In the genomic region with DNA sequence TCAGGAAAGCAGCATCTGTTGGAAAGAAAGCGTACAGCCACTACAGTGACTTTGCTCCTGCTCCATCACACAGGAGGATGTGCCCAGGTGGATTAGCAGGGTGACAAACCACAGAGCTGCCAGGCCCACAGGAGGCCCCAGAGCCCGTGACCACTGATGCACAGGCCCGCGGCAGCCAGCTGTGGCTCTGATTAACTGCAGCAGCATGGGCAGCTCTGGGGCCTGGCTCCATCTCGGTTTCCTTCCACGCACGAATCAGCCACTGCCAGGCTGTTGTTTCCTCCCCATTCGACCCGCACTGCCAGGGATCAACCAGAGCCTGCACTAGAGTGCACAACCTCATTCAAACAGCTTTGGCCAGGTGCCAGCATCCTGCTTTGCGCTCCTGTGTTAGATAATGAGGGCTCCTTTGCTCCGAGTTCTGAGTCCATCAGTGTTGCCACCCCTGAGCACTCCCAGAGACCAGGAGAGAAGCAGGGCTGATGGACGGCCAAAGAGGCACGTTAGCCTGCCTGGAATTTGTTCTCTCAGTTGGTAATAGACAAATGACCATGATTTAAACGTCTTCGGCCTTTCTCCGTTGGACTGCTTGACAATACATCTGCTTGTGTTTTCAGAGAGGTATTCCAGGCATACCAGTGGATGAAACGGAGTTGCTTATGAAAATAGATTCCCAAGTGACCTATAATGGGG, we compare ENCODE assay signal across 9 mouse cellular contexts.
DNase-seq lines count a peak whose midpoint lies in the region; ATAC-seq and TF ChIP-seq lines count a peak whose summit lies in the region.
"Had no signal": no experiment of that assay in that cellular context is flagged by ENCODE, and none has a peak within 500 bp of the region (broad histone marks: within the 10 kb centered on the region; RNA-seq: fewer than 3 reads in every experiment).

No protein-coding gene starts in this region.

- peak; percentile 12 for DNase-seq in urinary bladder, postnatal 10 days (ENCODE audit: low spot score)
- DNase-seq in urinary bladder, postnatal 36 days (ENCODE audit: low spot score in 2 of 2), result no peak
- peak; percentile 29 to 55 for DNase-seq in right cerebral cortex, adult 2 months (ENCODE audit: low spot score in 2 of 2)
- no peak for DNase-seq in c-Kit-positive CD71-positive TER-119-positive erythroid progenitor cells, embryonic 14.5 days (ENCODE audit: low spot score)
- DNase-seq: liver, embryonic 13.5 days had no signal

- no peak for ATAC-seq in heart, embryonic 13.5 days (ENCODE audit: extremely low read depth, insufficient number of reproducible peaks, low FRiP score, low TSS enrichment)
- peak; percentile 59 for ATAC-seq in kidney, embryonic 16.5 days (ENCODE audit: low FRiP score, low TSS enrichment)
- peak; percentile 60 for ATAC-seq in lung, embryonic 16.5 days (ENCODE audit: low read depth)

- no peaks in the 10 kb centered on the region for H3K9me3 ChIP-seq in heart, embryonic 13.5 days
- no peaks in the 10 kb centered on the region for H3K9me3 ChIP-seq in kidney, embryonic 16.5 days (ENCODE audit: low read length)
- H3K9me3 ChIP-seq in lung, embryonic 16.5 days (ENCODE audit: control insufficient read depth, low read length), result no peaks in the 10 kb centered on the region
- H3K9me3 ChIP-seq: liver, embryonic 13.5 days had no signal

- TF ChIP-seq POLR2A in cortical plate, adult 2 months (IDR thresholded peaks at IDR 0.05; ENCODE audit: extremely low read depth, insufficient read depth, low read length), result no peak

- H3K27ac ChIP-seq in cortical plate, adult 2 months (ENCODE audit: insufficient read depth, low read length), result 0 out of 2 replicates have a peak overlapping the region, but pooled peaks have one; percentile 9
- no peak overlapping the region for H3K27ac ChIP-seq in heart, embryonic 13.5 days (replicated peaks)
- H3K27ac ChIP-seq in kidney, embryonic 16.5 days (ENCODE audit: low read length), result no peak overlapping the region
- no peak overlapping the region for H3K27ac ChIP-seq in lung, embryonic 16.5 days (ENCODE audit: low read length)
- H3K27ac ChIP-seq: liver, embryonic 13.5 days had no signal

- no peak for TF ChIP-seq CTCF in cortical plate, adult 2 months (IDR thresholded peaks at IDR 0.05; ENCODE audit: extremely low read depth, insufficient read depth, low read length)

- peaks cover 5% of the 10 kb centered on the region; the same call in 1 of the 2 replicates for H3K4me1 ChIP-seq in cortical plate, adult 2 months (ENCODE audit: control insufficient read depth, insufficient read depth, low read length)
- H3K4me1 ChIP-seq in heart, embryonic 13.5 days, result peaks cover 15% of the 10 kb centered on the region
- H3K4me1 ChIP-seq in kidney, embryonic 16.5 days (ENCODE audit: insufficient read depth, low read length), result no peaks in the 10 kb centered on the region; the same call in 1 of the 2 replicates
- H3K4me1 ChIP-seq in lung, embryonic 16.5 days (replicated peaks; ENCODE audit: control insufficient read depth, insufficient read depth, low read length), result peaks cover 8% of the 10 kb centered on the region
- H3K4me1 ChIP-seq: liver, embryonic 13.5 days had no signal

- peaks cover 2% of the 10 kb centered on the region; the same call in 1 of the 2 replicates for H3K27me3 ChIP-seq in heart, embryonic 13.5 days (replicated peaks)
- no peaks in the 10 kb centered on the region for H3K27me3 ChIP-seq in kidney, embryonic 16.5 days (ENCODE audit: insufficient read depth, low read length)
- no peaks in the 10 kb centered on the region for H3K27me3 ChIP-seq in lung, embryonic 16.5 days (ENCODE audit: control insufficient read depth, insufficient read depth, low read depth, low read length)

- no peak overlapping the region for H3K4me3 ChIP-seq in cortical plate, adult 2 months (ENCODE audit: insufficient read depth, low read length)
- H3K4me3 ChIP-seq in heart, embryonic 13.5 days, result peak overlapping the region; percentile 2; the same call in 1 of the 2 replicates
- no peak overlapping the region for H3K4me3 ChIP-seq in kidney, embryonic 16.5 days (ENCODE audit: low read length)
- H3K4me3 ChIP-seq in lung, embryonic 16.5 days (ENCODE audit: low read length), result no peak overlapping the region
- H3K4me3 ChIP-seq: liver, embryonic 13.5 days had no signal

- peak overlapping the region; percentile 49 for H3K4me2 ChIP-seq in heart, embryonic 13.5 days
- no peak overlapping the region for H3K4me2 ChIP-seq in kidney, embryonic 16.5 days (replicated peaks; ENCODE audit: low read depth, low read length)
- no peak overlapping the region for H3K4me2 ChIP-seq in lung, embryonic 16.5 days (ENCODE audit: low read depth, low read length)
- H3K4me2 ChIP-seq: liver, embryonic 13.5 days had no signal

- WGBS in heart, embryonic 13.5 days, result 29% methylated on average over 17 of the region's 17 CpGs
- 36% methylated on average over 17 of the region's 17 CpGs for WGBS in kidney, embryonic 16.5 days
- 35% methylated on average over 17 of the region's 17 CpGs for WGBS in lung, embryonic 16.5 days

- H3K9ac ChIP-seq in heart, embryonic 13.5 days, result 0 out of 2 replicates have a peak overlapping the region, but pooled peaks have one; percentile 5
- no peak overlapping the region for H3K9ac ChIP-seq in kidney, embryonic 16.5 days (replicated peaks; ENCODE audit: low read length)
- H3K9ac ChIP-seq in lung, embryonic 16.5 days (ENCODE audit: low read length), result no peak overlapping the region
- H3K9ac ChIP-seq: liver, embryonic 13.5 days had no signal

- no peaks in the 10 kb centered on the region for H3K36me3 ChIP-seq in heart, embryonic 13.5 days
- H3K36me3 ChIP-seq in kidney, embryonic 16.5 days (ENCODE audit: insufficient read depth, low read length), result no peaks in the 10 kb centered on the region
- H3K36me3 ChIP-seq in lung, embryonic 16.5 days (ENCODE audit: control insufficient read depth, insufficient read depth, low read length), result no peaks in the 10 kb centered on the region
- H3K36me3 ChIP-seq: liver, embryonic 13.5 days had no signal

Comparison
In these comparisons a context has a peak if more than half of its experiments do, and no peak if none do; other contexts are left out.
1. DNase-seq: peak in urinary bladder, postnatal 10 days (single experiment) and right cerebral cortex, adult 2 months (2 of 2); none in urinary bladder, postnatal 36 days (0 of 2) and c-Kit-positive CD71-positive TER-119-positive erythroid progenitor cells, embryonic 14.5 days (single experiment).